Mouse (Mus musculus) adrenal gland, adult (tissue): ENCODE data around the gene Lrrc3b.

Experiments used
- DNase-seq, 2 experiments: peaks; one replicate each; pipeline ENCODE4 v3.0.0; 2022 to 2023; ENCODE audit warnings: low spot score in 1 of 2; ENCODE audit not compliant: inconsistent age in 2 of 2

Gene Lrrc3b

DNA sequence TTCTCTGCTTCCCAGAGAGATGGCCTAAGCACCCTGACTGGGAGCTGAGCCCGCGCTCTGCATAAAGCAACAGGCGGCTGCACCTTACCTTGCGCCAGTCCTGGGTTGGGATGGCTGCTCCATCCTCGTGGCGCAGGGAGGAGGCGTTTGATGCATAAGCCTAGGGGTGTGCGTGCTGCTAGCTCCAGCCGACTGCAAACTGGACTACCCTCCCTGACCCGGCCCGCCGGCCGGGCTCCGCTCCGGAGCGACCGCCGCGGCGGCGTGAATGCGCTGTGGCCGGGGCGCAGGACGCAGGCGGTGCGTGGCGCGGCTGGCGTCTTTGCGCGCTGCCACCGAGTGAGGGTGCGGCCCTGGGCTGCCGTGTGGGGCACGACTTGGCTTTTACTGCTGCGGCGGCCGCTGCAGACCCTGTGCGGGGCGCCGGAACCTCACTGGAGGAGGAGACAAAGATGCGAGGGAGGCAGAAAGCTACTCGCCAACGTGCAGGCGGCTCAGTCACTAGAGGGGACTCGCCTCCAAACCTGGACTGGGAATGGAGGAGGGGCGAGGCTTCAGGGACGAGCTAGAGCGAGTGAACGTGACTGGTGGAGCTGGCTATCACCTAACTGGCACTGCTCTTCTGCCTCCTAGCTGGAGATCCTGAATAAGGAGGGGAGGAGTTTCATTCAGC lies at the start of gene Lrrc3b:
TSS of gene Lrrc3b (minus strand) at position 503 of the 673 bp plus-strand sequence.
- DNase-seq: peak; percentile 53 to 79

DNA sequence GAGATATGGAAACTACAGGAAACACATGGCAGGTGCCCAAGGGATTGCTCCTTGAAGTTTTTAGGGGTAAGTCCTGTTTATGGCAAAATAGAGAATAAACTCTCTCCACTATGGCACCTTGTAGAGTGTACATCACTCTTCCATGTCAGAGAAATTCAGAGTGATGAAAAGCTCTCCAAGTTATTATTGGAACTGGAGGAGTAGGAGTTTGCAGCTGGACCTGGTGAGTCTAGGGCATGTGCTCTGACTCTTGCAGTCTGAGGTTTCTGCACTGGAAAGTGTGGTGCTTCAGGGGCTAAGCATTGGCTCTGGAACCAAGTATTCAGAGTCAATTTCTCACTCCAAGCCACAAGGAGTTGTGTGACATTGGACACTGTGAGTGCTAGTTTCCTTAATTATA lies 38.9 kb upstream of the Lrrc3b start:
- DNase-seq: no peak

DNA sequence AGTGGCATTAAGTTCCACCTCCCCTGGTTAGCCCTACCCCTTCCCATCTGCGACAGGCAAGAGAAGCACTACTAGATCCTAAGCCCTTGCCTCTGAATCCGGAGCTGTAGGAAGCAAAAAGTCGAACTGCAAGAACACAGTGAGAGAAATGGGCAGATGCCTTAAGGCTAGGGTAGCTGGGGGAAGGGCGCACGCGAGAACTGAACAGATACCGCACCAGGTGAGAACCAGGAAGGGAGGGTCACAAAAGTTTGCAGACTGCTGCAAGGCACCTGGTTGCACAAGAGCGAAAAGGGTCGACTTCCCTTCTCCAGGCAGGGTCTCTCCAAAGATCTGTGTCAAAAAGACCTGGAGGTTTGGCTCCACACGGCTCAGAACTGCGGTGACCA lies 697 bp downstream of the Lrrc3b start:
- DNase-seq: peak in 1 of 2 experiments; percentile 17

- DNase-seq: peak; percentile 24 to 70
Observed at GRCm38 (mm10) chr14:15437501-15437941, 1.3 kb downstream of the Lrrc3b start.

DNA sequence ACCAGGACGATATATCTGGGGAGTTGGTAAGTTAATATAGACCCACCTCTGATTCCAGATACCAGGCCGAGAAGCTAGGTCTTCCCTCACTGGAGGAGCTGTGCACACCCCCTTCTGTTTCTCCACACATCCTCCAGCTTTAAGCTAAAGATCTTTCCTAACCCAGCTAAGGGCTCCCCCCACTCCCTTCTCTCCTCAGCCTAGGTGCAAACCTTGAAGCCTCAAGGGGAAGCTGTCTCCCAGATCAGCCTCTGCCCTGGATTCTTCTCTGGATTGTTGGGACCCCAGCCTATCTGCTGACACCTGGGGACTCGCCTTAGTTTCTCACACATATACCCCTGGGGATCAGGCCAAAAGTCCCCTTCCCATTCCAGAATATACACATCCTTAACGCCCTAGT lies 1.7 kb downstream of the Lrrc3b start:
- no peak for DNase-seq

DNA sequence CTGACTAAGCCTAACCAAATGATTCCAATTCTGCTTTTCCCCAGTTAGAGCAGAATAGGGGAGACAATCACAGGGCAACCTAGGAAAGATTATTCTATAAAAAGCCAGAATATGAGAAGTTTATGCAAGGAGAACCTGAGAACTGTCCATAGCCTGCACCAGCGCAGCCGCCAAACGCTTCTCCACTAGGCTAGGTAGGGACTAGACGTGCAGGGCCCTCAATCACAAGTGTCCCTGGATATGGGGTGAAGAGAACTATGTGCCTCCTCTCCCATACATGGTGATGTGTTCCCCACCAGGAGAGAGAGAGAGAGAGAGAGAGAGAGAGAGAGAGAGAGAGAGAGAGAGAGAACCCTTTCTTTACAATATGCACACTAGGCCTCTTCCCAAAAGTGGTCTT lies 2.2 kb downstream of the Lrrc3b start:
- no peak for DNase-seq

DNA sequence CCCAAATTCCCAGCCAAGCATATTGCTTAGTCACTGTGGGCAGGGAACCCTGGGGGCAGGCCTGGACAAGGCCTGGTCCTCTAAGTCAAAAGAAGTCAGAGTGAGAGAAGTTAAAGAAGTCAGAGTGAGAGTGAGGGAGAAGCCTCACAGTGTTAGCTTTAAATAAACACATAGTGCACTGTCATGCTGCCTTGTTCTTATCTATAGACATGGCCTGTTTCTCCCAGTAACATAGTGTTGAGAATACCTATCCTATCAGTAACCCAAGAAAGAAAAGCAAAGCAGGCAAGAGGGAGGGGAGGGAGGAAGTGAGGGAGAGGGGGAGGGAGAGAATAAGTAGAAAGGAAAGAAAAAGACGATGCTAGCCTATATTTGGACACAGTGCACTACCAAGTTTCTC lies 6.4 kb downstream of the Lrrc3b start:
- DNase-seq: no peak

DNA sequence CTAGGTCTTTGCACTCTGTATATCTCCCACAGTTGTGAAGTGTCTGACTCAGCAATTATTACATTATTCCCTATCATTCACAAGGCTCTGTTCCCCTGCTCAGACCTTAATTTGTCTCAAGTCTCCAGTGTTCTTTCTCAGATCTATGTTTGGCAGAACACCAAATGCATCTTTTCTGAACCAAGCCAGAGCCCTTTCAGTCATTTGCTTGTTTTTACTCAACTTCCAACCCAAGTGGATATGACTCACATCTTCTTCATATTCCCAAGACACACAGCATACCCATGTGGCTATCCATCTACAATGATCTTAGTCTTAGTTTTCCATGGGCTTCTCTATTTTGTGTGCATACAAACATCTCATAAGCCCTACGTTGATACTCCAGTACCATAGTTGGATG lies 17.2 kb downstream of the Lrrc3b start:
- DNase-seq: no peak

GRCm38 (mm10) chr14:15410686-15411534 lies 27.9 kb downstream of the Lrrc3b start:
- no peak for DNase-seq

GRCm38 (mm10) chr14:15385536-15385935 lies 53.3 kb downstream of the Lrrc3b start:
- no peak for DNase-seq

GRCm38 (mm10) chr14:15384972-15385371 lies 53.8 kb downstream of the Lrrc3b start:
- DNase-seq: no peak

GRCm38 (mm10) chr14:15384532-15384931 lies 54.3 kb downstream of the Lrrc3b start:
- DNase-seq: no peak

GRCm38 (mm10) chr14:15383133-15383532 lies 55.7 kb downstream of the Lrrc3b start:
- DNase-seq: no peak

DNA sequence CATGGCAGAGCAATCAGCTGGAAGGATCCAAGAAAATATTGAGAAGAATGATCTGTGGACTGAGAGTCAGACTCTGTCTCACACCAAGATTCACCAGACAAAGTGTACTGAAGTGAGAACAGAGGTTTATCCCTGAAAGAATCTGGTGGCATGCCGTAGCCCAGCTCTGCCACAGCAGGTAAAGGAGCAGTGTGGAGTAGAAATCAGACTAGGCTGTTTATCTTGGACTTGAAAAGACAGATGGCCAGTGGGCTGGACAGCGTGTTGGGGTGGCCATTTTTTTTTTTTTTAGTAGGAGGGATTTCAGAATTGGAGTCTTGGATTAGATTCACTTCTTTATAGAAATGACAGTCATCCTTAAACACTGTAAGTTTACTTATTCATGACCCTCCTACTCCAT lies 61.4 kb downstream of the Lrrc3b start:
- no peak for DNase-seq

- DNase-seq: no peak
Observed at GRCm38 (mm10) chr14:15376786-15377185, 62.0 kb downstream of the Lrrc3b start.

GRCm38 (mm10) chr14:15374271-15374670 lies 64.5 kb downstream of the Lrrc3b start:
- DNase-seq: no peak

- no peak for DNase-seq
Observed at GRCm38 (mm10) chr14:15372985-15373384, 65.8 kb downstream of the Lrrc3b start.

DNA sequence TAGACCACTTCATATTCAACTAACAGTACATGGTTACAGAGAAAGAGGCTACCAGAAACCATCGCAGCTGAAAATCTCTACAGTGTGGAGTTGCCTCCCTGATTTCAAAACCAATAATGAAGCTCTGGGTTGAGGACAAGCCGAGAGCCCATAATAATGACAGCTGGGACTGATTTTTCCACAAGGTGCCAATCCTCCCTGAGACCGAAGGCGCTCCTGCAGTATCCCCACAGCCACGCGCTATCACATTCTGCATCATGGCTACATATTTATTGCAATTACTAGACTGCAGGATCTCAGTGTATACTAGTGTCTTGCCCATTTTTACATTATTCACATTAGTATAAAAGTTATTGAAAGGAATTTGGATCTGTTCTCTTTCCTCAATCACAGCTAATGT lies 73.7 kb downstream of the Lrrc3b start:
- no peak for DNase-seq

GRCm38 (mm10) chr14:15359893-15360292 lies 78.9 kb downstream of the Lrrc3b start:
- no peak for DNase-seq

DNA sequence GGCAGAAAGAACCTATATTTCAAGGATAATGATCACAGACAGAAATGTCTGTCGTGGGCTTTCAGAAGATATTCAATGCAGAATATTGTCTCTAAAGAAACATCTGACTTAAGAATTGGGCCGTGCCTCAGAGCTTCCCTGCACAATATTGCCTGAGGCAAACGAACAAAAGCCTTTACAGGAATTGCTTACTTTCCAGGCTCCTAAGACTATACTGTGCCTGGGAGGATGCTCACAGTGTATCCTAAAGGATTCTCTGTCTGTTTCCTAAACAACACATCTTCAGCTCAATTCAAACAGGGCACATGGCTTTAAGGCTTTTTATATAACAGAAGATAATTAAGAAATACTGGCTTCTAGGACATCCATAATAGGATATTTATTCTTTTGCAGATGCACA lies 79.7 kb downstream of the Lrrc3b start:
- DNase-seq: no peak

- peak; percentile 71 to 94 for DNase-seq
Observed at GRCm38 (mm10) chr14:15355512-15355911, 83.3 kb downstream of the Lrrc3b start.

- peak in 1 of 2 experiments; percentile 44 for DNase-seq
Observed at GRCm38 (mm10) chr14:15354299-15354698, 84.5 kb downstream of the Lrrc3b start.
